Mouse (Mus musculus) stomach, embryonic 14.5 days (tissue): ENCODE measurements at regions not wholly inside any gene's neighbourhood (a gene's known extent, or its start where the extent isn't known, plus 50 kb on each side); places are given as distances from the start of the nearest gene placed in this dataset.
A peak's percentile ranks its signal among the peaks of the same experiment; 100 is the strongest.

Source experiments
- ATAC-seq: fragments of 200-750 bp; cut with Nextera tagmentation; 2 replicates; pipeline ENCODE4 v1.8.0; 2017; ENCODE audit warnings: low read depth, moderate TSS enrichment; ENCODE audit not compliant: insufficient number of reproducible peaks, insufficient read depth, low FRiP score
- H3K27ac ChIP-seq: fragments of 300-500 bp; sonication (generic); 2 replicates; pipeline ENCODE4 v1.5.1; 2014; ENCODE audit warnings: mild to moderate bottlenecking, low read length, moderate library complexity, mixed read lengths
- H3K27me3 ChIP-seq: fragments of 300-500 bp; sonication (generic); 2 replicates; pipeline ENCODE4 v1.6.1; 2014; ENCODE audit warnings: low read length, control low read depth, mixed read lengths; ENCODE audit not compliant: control insufficient read depth, insufficient read depth
- H3K36me3 ChIP-seq: fragments of 300-500 bp; sonication (generic); 2 replicates; pipeline ENCODE4 v1.6.1; 2014; ENCODE audit warnings: mild to moderate bottlenecking, control low read depth, low read length, moderate library complexity, mixed read lengths; ENCODE audit not compliant: control insufficient read depth, insufficient read depth
- H3K4me1 ChIP-seq: fragments of 300-500 bp; sonication (generic); 2 replicates; pipeline ENCODE4 v1.6.1; 2014; ENCODE audit warnings: low read length, control low read depth, mixed read lengths; ENCODE audit not compliant: control insufficient read depth, insufficient read depth
- H3K4me2 ChIP-seq: fragments of 300-500 bp; sonication (generic); replicated peaks from 2 replicates; pipeline ENCODE4 v1.6.1; 2014; ENCODE audit warnings: low read depth, low read length, control low read depth
- H3K4me3 ChIP-seq: fragments of 300-500 bp; sonication (generic); 2 replicates; pipeline ENCODE4 v1.5.1; 2014; ENCODE audit warnings: low read depth, low read length, control low read depth
- H3K9ac ChIP-seq: fragments of 300-500 bp; sonication (generic); replicated peaks from 2 replicates; pipeline ENCODE4 v1.6.1; 2014; ENCODE audit warnings: low read depth, mild to moderate bottlenecking, control low read depth, low read length, moderate library complexity, mixed read lengths
- H3K9me3 ChIP-seq: fragments of 300-500 bp; sonication (generic); 2 replicates; pipeline ENCODE4 v1.6.1; 2016; ENCODE audit warnings: low read depth, low read length, control low read depth; ENCODE audit not compliant: control insufficient read depth
- WGBS: fragments of 180-500 bp; shearing (Covaris S2); extraction: QIAGEN DNeasy Blood & Tissue Kit; methylation state at CpG from one replicate; pipeline ENCODE4 v1.1.7; 2014; 5-methylcytosine and 5-hydroxymethylcytosine counted together

- 0 out of 2 replicates have a peak, but pooled peaks cover 3% of the 10 kb centered on the region for H3K9me3 ChIP-seq
- no peak for ATAC-seq
- H3K27ac ChIP-seq = no peak overlapping the region
- WGBS = 83% methylated on average over 10 of the region's 10 CpGs
- H3K4me3 ChIP-seq = no peak overlapping the region
- H3K36me3 ChIP-seq = no peaks in the 10 kb centered on the region
- H3K9ac ChIP-seq = no peak overlapping the region
- no peaks in the 10 kb centered on the region for H3K27me3 ChIP-seq
- H3K4me2 ChIP-seq = no peak overlapping the region
- peaks cover under 1% of the 10 kb centered on the region; the same call in 1 of the 2 replicates for H3K4me1 ChIP-seq
Measured at GRCm38 (mm10) chr6:49696990-49697389, 125.5 kb upstream of the Npy start.

GRCm38 (mm10) chr6:49701453-49701852 is 121.1 kb upstream of the Npy start:
- Histone ChIP-seq H3K9me3 (0 out of 2 replicates have a peak, but pooled peaks cover 3% of the 10 kb centered on the region), H3K27me3 (no peaks in the 10 kb centered on the region), H3K4me3 (no peak overlapping the region), H3K4me2 (no peak overlapping the region), H3K9ac (no peak overlapping the region), H3K4me1 (no peaks in the 10 kb centered on the region), H3K27ac (no peak overlapping the region), H3K36me3 (no peaks in the 10 kb centered on the region)
- no peak for ATAC-seq
- WGBS = 84% methylated on average over 7 of the region's 7 CpGs

DNA sequence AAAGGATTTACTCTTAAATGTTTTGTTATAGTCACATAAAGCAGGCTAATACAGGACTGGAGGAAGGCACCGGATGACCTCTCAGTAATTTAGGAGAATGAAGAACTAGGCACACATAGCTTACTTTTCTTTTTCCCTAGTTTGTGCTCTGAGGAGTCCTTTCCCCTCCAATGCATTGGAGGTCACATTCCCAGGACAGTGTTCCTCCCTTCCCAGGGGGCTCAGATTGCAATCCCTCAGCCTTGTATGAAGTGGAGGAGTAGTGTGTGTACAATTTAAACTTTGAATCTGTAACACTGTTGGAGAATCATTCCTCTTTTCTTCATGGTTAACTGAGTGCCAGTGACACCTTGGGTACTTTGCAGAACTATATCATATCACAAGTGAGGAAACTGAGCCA is 109.5 kb upstream of the Npy start:
- WGBS = 100% methylated on average over 1 of the region's 1 CpGs

GRCm38 (mm10) chr6:49716520-49716919 is 106.0 kb upstream of the Npy start:
- WGBS = 0% methylated on average over 2 of the region's 2 CpGs

More for the DNA sequence above, 109.5 kb upstream of the Npy start:
- no peak for ATAC-seq
- Histone ChIP-seq H3K9ac (no peak overlapping the region), H3K9me3 (no peaks in the 10 kb centered on the region), H3K27me3 (no peaks in the 10 kb centered on the region), H3K36me3 (no peaks in the 10 kb centered on the region), H3K4me2 (no peak overlapping the region), H3K4me1 (no peaks in the 10 kb centered on the region), H3K4me3 (no peak overlapping the region), H3K27ac (no peak overlapping the region)

DNA sequence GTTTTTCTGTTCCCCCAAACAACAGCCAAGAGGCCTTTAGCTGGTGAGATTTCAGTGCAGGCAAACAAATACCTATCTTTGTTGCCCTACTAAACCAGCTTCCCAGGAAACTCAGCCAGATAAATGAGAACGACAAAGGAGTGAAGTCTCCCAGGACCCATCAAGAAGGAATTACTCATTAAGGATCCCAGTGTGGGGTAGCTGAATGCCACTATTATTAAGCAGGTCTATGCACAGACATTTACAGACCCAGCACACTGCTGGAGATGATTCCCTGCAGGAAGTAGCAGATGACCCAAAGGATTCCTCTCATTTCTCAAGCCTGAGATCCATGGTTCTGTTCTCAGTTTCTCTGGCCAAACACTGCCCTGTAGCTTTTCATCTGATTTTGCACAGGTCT is 105.6 kb upstream of the Npy start:
- Histone ChIP-seq H3K4me1 (no peaks in the 10 kb centered on the region), H3K36me3 (no peaks in the 10 kb centered on the region)
- WGBS = 21% methylated on average over 1 of the region's 1 CpGs

More at GRCm38 (mm10) chr6:49716520-49716919, 106.0 kb upstream of the Npy start:
- Histone ChIP-seq H3K9me3 (no peaks in the 10 kb centered on the region), H3K27me3 (no peaks in the 10 kb centered on the region), H3K36me3 (no peaks in the 10 kb centered on the region), H3K9ac (no peak overlapping the region), H3K4me1 (no peaks in the 10 kb centered on the region), H3K4me2 (no peak overlapping the region), H3K4me3 (no peak overlapping the region), H3K27ac (no peak overlapping the region; the same call in 1 of the 2 replicates)
- peak; percentile 14; the same call in 1 of the 2 replicates for ATAC-seq

GRCm38 (mm10) chr6:49733191-49733590 is 89.3 kb upstream of the Npy start:
- Histone ChIP-seq H3K9ac (no peak overlapping the region), H3K27ac (no peak overlapping the region), H3K9me3 (no peaks in the 10 kb centered on the region), H3K36me3 (no peaks in the 10 kb centered on the region), H3K4me3 (no peak overlapping the region), H3K4me1 (no peaks in the 10 kb centered on the region), H3K4me2 (no peak overlapping the region), H3K27me3 (no peaks in the 10 kb centered on the region)
- no peak for ATAC-seq
- 78% methylated on average over 5 of the region's 5 CpGs for WGBS

More for the DNA sequence above, 105.6 kb upstream of the Npy start:
- Histone ChIP-seq H3K27me3 (no peaks in the 10 kb centered on the region), H3K9me3 (no peaks in the 10 kb centered on the region), H3K4me3 (no peak overlapping the region), H3K27ac (peak overlapping the region; percentile 27; the same call in 1 of the 2 replicates), H3K9ac (no peak overlapping the region), H3K4me2 (no peak overlapping the region)
- no peak; the same call in 1 of the 2 replicates for ATAC-seq

- Histone ChIP-seq H3K36me3 (no peaks in the 10 kb centered on the region), H3K4me1 (no peaks in the 10 kb centered on the region), H3K9me3 (no peaks in the 10 kb centered on the region), H3K27ac (no peak overlapping the region), H3K4me2 (no peak overlapping the region), H3K9ac (no peak overlapping the region), H3K4me3 (no peak overlapping the region), H3K27me3 (no peaks in the 10 kb centered on the region)
- WGBS = 46% methylated on average over 3 of the region's 3 CpGs
- ATAC-seq = no peak
Measured at GRCm38 (mm10) chr6:49743157-49743556, 79.4 kb upstream of the Npy start.

GRCm38 (mm10) chr6:49745301-49745700 is 77.2 kb upstream of the Npy start:
- H3K27me3 ChIP-seq = no peaks in the 10 kb centered on the region
- H3K27ac ChIP-seq = no peak overlapping the region
- H3K4me3 ChIP-seq = no peak overlapping the region
- no peaks in the 10 kb centered on the region for H3K36me3 ChIP-seq
- H3K9ac ChIP-seq = no peak overlapping the region
- H3K4me1 ChIP-seq = no peaks in the 10 kb centered on the region
- H3K4me2 ChIP-seq = no peak overlapping the region
- WGBS = 72% methylated on average over 4 of the region's 4 CpGs
- ATAC-seq = no peak
- no peaks in the 10 kb centered on the region for H3K9me3 ChIP-seq

- H3K27me3 ChIP-seq = no peaks in the 10 kb centered on the region
- H3K4me3 ChIP-seq = no peak overlapping the region
- H3K4me1 ChIP-seq = no peaks in the 10 kb centered on the region
- no peaks in the 10 kb centered on the region for H3K9me3 ChIP-seq
- 59% methylated on average over 2 of the region's 2 CpGs for WGBS
- no peak for ATAC-seq
- H3K9ac ChIP-seq = no peak overlapping the region
- no peak overlapping the region for H3K27ac ChIP-seq
- H3K4me2 ChIP-seq = no peak overlapping the region
- H3K36me3 ChIP-seq = no peaks in the 10 kb centered on the region
Measured at GRCm38 (mm10) chr6:49750544-49750943, 72.0 kb upstream of the Npy start.
